Mouse (Mus musculus) MEL (cell line): ENCODE data around the gene Gpr15. TPM values are rescaled to one million over a fixed set of nuclear protein-coding genes. Genes with fewer than 3 reads are reported as not detected.

Source experiments
- DNase-seq: peaks from one replicate; pipeline ENCODE4 v3.0.0; 2011; ENCODE audit warnings: low read depth, low spot score
- H3K27ac ChIP-seq: 2 replicates; pipeline ENCODE4 v1.5.1; 2012; ENCODE audit warnings: low read depth, mild to moderate bottlenecking, control low read depth, low read length, moderate library complexity; ENCODE audit not compliant: control insufficient read depth
- H3K27me3 ChIP-seq, 2 experiments: fragments of 150-350 bp in 1 of 2; sonication (generic) in 1 of 2; 2 replicates each; pipeline ENCODE4 v1.6.1; 2012; ENCODE audit warnings: low read length in 2 of 2, mild to moderate bottlenecking in 2 of 2, improper control_type of control experiment in 1 of 2, moderate library complexity in 1 of 2; ENCODE audit not compliant: insufficient read depth in 2 of 2, control insufficient read depth in 1 of 2
- H3K36me3 ChIP-seq, 2 experiments: 2 replicates each; pipeline ENCODE4 v1.6.1; 2012 to 2014; ENCODE audit warnings: low read length in 2 of 2, improper control_type of control experiment in 1 of 2, inconsistent platforms in 1 of 2, mild to moderate bottlenecking in 1 of 2; ENCODE audit not compliant: insufficient read depth in 2 of 2, control insufficient read depth in 1 of 2
- H3K4me1 ChIP-seq, 2 experiments: fragments of 150-350 bp in 1 of 2; sonication (generic) in 1 of 2; 2 replicates each; pipeline ENCODE4 v1.6.1; 2012; ENCODE audit warnings: low read length in 2 of 2, improper control_type of control experiment in 1 of 2, mild to moderate bottlenecking in 1 of 2; ENCODE audit not compliant: insufficient read depth in 2 of 2, control insufficient read depth in 1 of 2
- H3K4me3 ChIP-seq, 2 experiments: fragments of 150-350 bp in 1 of 2; sonication (generic) in 1 of 2; 2 replicates each; pipeline ENCODE4 v1.5.1; 2012; ENCODE audit warnings: low read depth in 2 of 2, low read length in 2 of 2, mild to moderate bottlenecking in 2 of 2, moderate library complexity in 2 of 2, control low read depth in 1 of 2, improper control_type of control experiment in 1 of 2; ENCODE audit not compliant: control insufficient read depth in 1 of 2, insufficient read depth in 1 of 2
- H3K79me2 ChIP-seq: 2 replicates; pipeline ENCODE4 v1.6.1; 2012; ENCODE audit warnings: mild to moderate bottlenecking, low read length, moderate library complexity; ENCODE audit not compliant: control insufficient read depth, poor library complexity, insufficient read depth
- H3K9ac ChIP-seq: 2 replicates; pipeline ENCODE4 v1.6.1; 2012; ENCODE audit warnings: low read depth, mild to moderate bottlenecking, control low read depth, low read length, moderate library complexity; ENCODE audit not compliant: control insufficient read depth, poor library complexity, severe bottlenecking
- H3K9me3 ChIP-seq: fragments of 150-350 bp; sonication (generic); replicated peaks from 2 replicates; pipeline ENCODE4 v1.6.1; 2012; ENCODE audit warnings: mild to moderate bottlenecking, low read length, improper control_type of control experiment, moderate library complexity; ENCODE audit not compliant: insufficient read depth
- CHD1 ChIP-seq: IDR thresholded peaks from 2 replicates; pipeline ENCODE4 v1.6.1; 2012; ENCODE audit warnings: low read depth, mild to moderate bottlenecking, inconsistent platforms, low read length, improper control_type of control experiment
- CHD2 ChIP-seq: IDR thresholded peaks from 2 replicates; pipeline ENCODE4 v1.6.1; 2011; ENCODE audit warnings: low read length, improper control_type of control experiment
- E2F4 ChIP-seq: IDR thresholded peaks from 2 replicates; pipeline ENCODE4 v1.6.1; 2011; ENCODE audit warnings: low read depth, low read length, improper control_type of control experiment, borderline replicate concordance
- ELF1 ChIP-seq: IDR thresholded peaks from 2 replicates; pipeline ENCODE4 v1.6.1; 2014; ENCODE audit warnings: low read depth, mild to moderate bottlenecking, inconsistent platforms, low read length, improper control_type of control experiment, moderate library complexity
- ETS1 ChIP-seq: IDR thresholded peaks from 2 replicates; pipeline ENCODE4 v1.6.1; 2012; ENCODE audit warnings: low read depth, mild to moderate bottlenecking, inconsistent platforms, low read length, improper control_type of control experiment, moderate library complexity
- KAT2A ChIP-seq: conservative IDR thresholded peaks from 2 replicates; pipeline ENCODE4 v1.6.1; 2012; ENCODE audit warnings: low read depth, low read length, improper control_type of control experiment, inconsistent platforms
- MAX ChIP-seq: IDR thresholded peaks from 2 replicates; pipeline ENCODE4 v1.6.1; 2011; ENCODE audit warnings: low read length, improper control_type of control experiment
- MXI1 ChIP-seq: IDR thresholded peaks from 2 replicates; pipeline ENCODE4 v1.6.1; 2011; ENCODE audit warnings: mild to moderate bottlenecking, low read depth, low read length, improper control_type of control experiment
- MYB ChIP-seq: IDR thresholded peaks from 2 replicates; pipeline ENCODE4 v1.6.1; 2011; ENCODE audit warnings: mild to moderate bottlenecking, low read depth, low read length, improper control_type of control experiment
- MYC ChIP-seq: IDR thresholded peaks from 2 replicates; pipeline ENCODE4 v1.6.1; 2011; ENCODE audit warnings: low read depth, mild to moderate bottlenecking, low read length, improper control_type of control experiment, moderate library complexity
- SMC3 ChIP-seq: IDR thresholded peaks from 2 replicates; pipeline ENCODE4 v1.6.1; 2011; ENCODE audit warnings: low read depth, low read length, improper control_type of control experiment
- USF1 ChIP-seq: IDR thresholded peaks from 2 replicates; pipeline ENCODE4 v1.6.1; 2014; ENCODE audit warnings: low read depth, mild to moderate bottlenecking, inconsistent platforms, low read length, improper control_type of control experiment, moderate library complexity
- ZNF384 ChIP-seq: IDR thresholded peaks from 2 replicates; pipeline ENCODE4 v1.6.1; 2012; ENCODE audit warnings: low read depth, mild to moderate bottlenecking, inconsistent platforms, low read length, improper control_type of control experiment
- polyA plus RNA-seq, 2 experiments: library from polyadenylated mRNA; stranded (reverse) in 1 of 2; unstranded in 1 of 2; fragments of >175 nt in 1 of 2; fragments of >200 nt in 1 of 2; gene quantifications; 2 replicates each; pipeline versions ENCODE4 v1.2.1 to v1.2.4; 2012; ENCODE audit warnings: low replicate concordance in 2 of 2, low read depth in 1 of 2; ENCODE audit not compliant: insufficient read length in 2 of 2, insufficient read depth in 1 of 2, missing spikeins in 1 of 2
- total RNA-seq: library from RNA; depleted of rRNA; stranded (reverse); fragments of 300-350 nt; gene quantifications from 2 replicates; pipeline ENCODE4 v1.2.3, GENCODE M21; 2012

Gene Gpr15
- total and polyA plus RNA-seq, 3 experiments = not detected

DNA sequence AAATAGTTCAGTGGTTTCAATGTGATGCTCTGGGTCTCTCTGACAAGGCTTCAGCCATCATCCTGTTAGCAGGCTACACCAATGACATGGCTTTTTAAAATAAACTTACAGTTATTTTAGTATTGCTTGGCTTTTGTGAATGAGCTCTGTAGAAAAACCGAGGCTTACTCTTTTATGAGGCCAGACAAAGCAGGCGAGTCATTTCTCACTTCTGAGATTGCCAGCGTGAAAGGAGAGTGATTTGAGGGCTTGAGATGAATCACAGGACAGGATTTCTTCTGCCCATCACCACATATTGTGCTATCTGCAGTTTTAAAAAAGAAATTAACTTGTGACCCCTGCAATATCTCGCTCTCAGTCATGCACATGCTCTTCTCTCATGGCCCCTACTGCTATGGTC lies 3.9 kb downstream of the Gpr15 start:
- Histone ChIP-seq H3K27ac (no peak overlapping the region), H3K27me3 (peaks cover 0 to 4% of the 10 kb centered on the region in 2 experiments; a peak in 3 of 4 replicates), H3K9me3 (no peaks in the 10 kb centered on the region), H3K79me2 (no peaks in the 10 kb centered on the region), H3K4me1 (no peaks in the 10 kb centered on the region), H3K9ac (no peak overlapping the region), H3K36me3 (no peaks in the 10 kb centered on the region; a peak in 1 of 4 replicates), H3K4me3 (no peak overlapping the region)
- TF ChIP-seq E2F4 (no peak), CHD1 (no peak), CHD2 (no peak), MYB (no peak), SMC3 (no peak), KAT2A (no peak)
- DNase-seq = no peak

DNA sequence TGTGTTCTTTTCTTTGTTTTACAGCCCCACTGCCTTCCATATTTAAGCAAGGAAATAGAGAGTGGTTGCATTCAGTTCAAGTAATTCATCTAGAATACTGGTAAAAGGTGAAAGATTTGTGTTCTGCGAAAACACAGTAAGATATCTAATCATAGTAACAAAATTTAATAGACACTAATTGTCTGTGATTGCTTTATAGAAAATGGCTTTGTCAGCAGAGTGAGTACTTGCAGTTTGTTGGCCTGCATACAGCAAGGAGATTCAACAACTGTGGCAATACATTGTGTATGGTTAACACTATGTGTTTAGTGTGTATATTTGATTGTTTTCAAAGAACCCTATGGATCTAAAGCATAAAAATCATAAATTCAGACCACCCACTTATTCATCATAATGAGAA lies 5.7 kb downstream of the Gpr15 start:
- no peak overlapping the region for H3K4me3 ChIP-seq
- no peak for TF ChIP-seq MYB
- no peak for TF ChIP-seq MYC
- no peak for TF ChIP-seq MAX
- TF ChIP-seq ETS1 = no peak
- no peak for TF ChIP-seq MXI1
- TF ChIP-seq USF1 = no peak
- no peak for TF ChIP-seq ELF1
- TF ChIP-seq, all 39 proteins: peak for 0
- Histone ChIP-seq H3K4me1 (no peaks in the 10 kb centered on the region), H3K79me2 (no peaks in the 10 kb centered on the region), H3K9me3 (no peaks in the 10 kb centered on the region), H3K36me3 (peaks cover 0 to 4% of the 10 kb centered on the region in 2 experiments; a peak in 2 of 4 replicates), H3K27ac (no peak overlapping the region), H3K9ac (no peak overlapping the region), H3K27me3 (peaks cover 0 to 4% of the 10 kb centered on the region in 2 experiments; a peak in 3 of 4 replicates)
- no peak for DNase-seq

- Histone ChIP-seq H3K27ac (no peak overlapping the region), H3K9me3 (no peaks in the 10 kb centered on the region), H3K4me3 (peak overlapping the region; percentile 62 to 88), H3K36me3 (peaks cover 0 to 4% of the 10 kb centered on the region in 2 experiments; a peak in 2 of 4 replicates), H3K4me1 (no peaks in the 10 kb centered on the region), H3K27me3 (peaks cover 0 to 4% of the 10 kb centered on the region in 2 experiments; a peak in 3 of 4 replicates), H3K9ac (peak overlapping the region; percentile 64), H3K79me2 (no peaks in the 10 kb centered on the region)
- peak; percentile 43 for DNase-seq
- TF ChIP-seq ZNF384 (peak; percentile 92), MXI1 (no peak)
Observed at GRCm38 (mm10) chr16:58712221-58712620, 6.6 kb downstream of the Gpr15 start.
